Mouse (Mus musculus) embryonic fibroblast, embryonic 13.5 days (primary cell): ENCODE measurements around the gene Chchd6. TPM values are rescaled to one million over a fixed set of nuclear protein-coding genes. Genes with fewer than 3 reads are reported as not detected.
A peak's percentile ranks its signal among the peaks of the same experiment; 100 is the strongest.

Experiments used
- H3K27ac ChIP-seq: 2 replicates; pipeline ENCODE4 v1.5.1; 2012; ENCODE audit warnings: low read length, control low read depth, inconsistent platforms; ENCODE audit not compliant: insufficient read depth
- H3K4me1 ChIP-seq: 2 replicates; pipeline ENCODE4 v1.6.1; 2011; ENCODE audit warnings: low read length; ENCODE audit not compliant: control insufficient read depth, insufficient read depth
- H3K4me3 ChIP-seq: 2 replicates; pipeline ENCODE4 v1.5.1; 2011; ENCODE audit warnings: mild to moderate bottlenecking, control low read depth, low read length; ENCODE audit not compliant: insufficient read depth
- CTCF ChIP-seq: IDR thresholded peaks from 2 replicates; pipeline ENCODE4 v1.5.1; 2011; ENCODE audit warnings: mild to moderate bottlenecking, control low read depth, low read length, moderate library complexity, borderline replicate concordance; ENCODE audit not compliant: insufficient read depth
- POLR2A ChIP-seq: IDR thresholded peaks from 2 replicates; pipeline ENCODE4 v1.6.1; 2011; ENCODE audit warnings: low read depth, mild to moderate bottlenecking, control low read depth, low read length, moderate library complexity
- polyA plus RNA-seq: library from polyadenylated mRNA; stranded (reverse); fragments of >200 nt; gene quantifications from 2 replicates; pipeline ENCODE4 v1.2.4, GENCODE M21; 2011; ENCODE audit warnings: low read depth; ENCODE audit not compliant: missing spikeins, insufficient read length

Chchd6 gene
- polyA plus RNA-seq, 1 experiment = 14.4 TPM

GRCm38 (mm10) chr6:89622647-89623046 lies 27.2 kb upstream of the Chchd6 start:
- Histone ChIP-seq H3K27ac (no peak overlapping the region), H3K4me1 (no peaks in the 10 kb centered on the region), H3K4me3 (no peak overlapping the region)
- TF ChIP-seq CTCF (no peak), POLR2A (no peak)

GRCm38 (mm10) chr6:89615373-89615755 lies 19.9 kb upstream of the Chchd6 start:
- H3K4me1 ChIP-seq = no peaks in the 10 kb centered on the region
- H3K4me3 ChIP-seq = no peak overlapping the region
- H3K27ac ChIP-seq = no peak overlapping the region
- TF ChIP-seq CTCF = no peak
- no peak for TF ChIP-seq POLR2A

- H3K27ac ChIP-seq = no peak overlapping the region
- TF ChIP-seq CTCF (no peak), POLR2A (no peak)
Observed at GRCm38 (mm10) chr6:89614596-89615372, 19.3 kb upstream of the Chchd6 start.

GRCm38 (mm10) chr6:89614107-89614471 lies 18.6 kb upstream of the Chchd6 start:
- H3K4me3 ChIP-seq = no peak overlapping the region
- no peak for TF ChIP-seq CTCF
- no peak for TF ChIP-seq POLR2A
- no peaks in the 10 kb centered on the region for H3K4me1 ChIP-seq
- no peak overlapping the region for H3K27ac ChIP-seq

More at GRCm38 (mm10) chr6:89614596-89615372, 19.3 kb upstream of the Chchd6 start:
- Histone ChIP-seq H3K4me3 (no peak overlapping the region), H3K4me1 (no peaks in the 10 kb centered on the region)

- Histone ChIP-seq H3K27ac (no peak overlapping the region), H3K4me1 (no peaks in the 10 kb centered on the region), H3K4me3 (no peak overlapping the region)
- no peak for TF ChIP-seq POLR2A
- TF ChIP-seq CTCF = no peak
Observed at GRCm38 (mm10) chr6:89613336-89614106, 18.1 kb upstream of the Chchd6 start.

- H3K4me3 ChIP-seq = no peak overlapping the region
- H3K4me1 ChIP-seq = peaks cover 5% of the 10 kb centered on the region; the same call in 1 of the 2 replicates
- TF ChIP-seq POLR2A = no peak
- 0 out of 2 replicates have a peak, but pooled peaks have one; percentile 19 for TF ChIP-seq CTCF
- H3K27ac ChIP-seq = no peak overlapping the region
Observed at GRCm38 (mm10) chr6:89607999-89608398, 12.5 kb upstream of the Chchd6 start.

GRCm38 (mm10) chr6:89606096-89606495 lies 10.6 kb upstream of the Chchd6 start:
- Histone ChIP-seq H3K4me3 (no peak overlapping the region), H3K27ac (no peak overlapping the region), H3K4me1 (peaks cover 5% of the 10 kb centered on the region; the same call in 1 of the 2 replicates)
- TF ChIP-seq CTCF (no peak), POLR2A (no peak)

GRCm38 (mm10) chr6:89596510-89596909 lies 1.1 kb upstream of the Chchd6 start:
- H3K4me3 ChIP-seq = no peak overlapping the region
- H3K27ac ChIP-seq = no peak overlapping the region
- no peak for TF ChIP-seq CTCF
- TF ChIP-seq POLR2A = no peak

GRCm38 (mm10) chr6:89595777-89596146 lies 310 bp upstream of the Chchd6 start:
- Histone ChIP-seq H3K4me1 (peaks cover 7% of the 10 kb centered on the region; the same call in 1 of the 2 replicates), H3K4me3 (no peak overlapping the region), H3K27ac (no peak overlapping the region)
- TF ChIP-seq POLR2A = no peak
- TF ChIP-seq CTCF = no peak

More at GRCm38 (mm10) chr6:89596510-89596909, 1.1 kb upstream of the Chchd6 start:
- H3K4me1 ChIP-seq = peaks cover 7% of the 10 kb centered on the region; the same call in 1 of the 2 replicates

GRCm38 (mm10) chr6:89592016-89592415 lies 3.4 kb downstream of the Chchd6 start:
- H3K4me1 ChIP-seq = peaks cover 7% of the 10 kb centered on the region; the same call in 1 of the 2 replicates
- TF ChIP-seq POLR2A (no peak), CTCF (no peak)
- H3K27ac ChIP-seq = no peak overlapping the region
- H3K4me3 ChIP-seq = no peak overlapping the region
